Mouse (Mus musculus): ENCODE data around the gene Ubac1.
A peak's percentile ranks its signal among the peaks of the same experiment; 100 is the strongest.

DNA sequence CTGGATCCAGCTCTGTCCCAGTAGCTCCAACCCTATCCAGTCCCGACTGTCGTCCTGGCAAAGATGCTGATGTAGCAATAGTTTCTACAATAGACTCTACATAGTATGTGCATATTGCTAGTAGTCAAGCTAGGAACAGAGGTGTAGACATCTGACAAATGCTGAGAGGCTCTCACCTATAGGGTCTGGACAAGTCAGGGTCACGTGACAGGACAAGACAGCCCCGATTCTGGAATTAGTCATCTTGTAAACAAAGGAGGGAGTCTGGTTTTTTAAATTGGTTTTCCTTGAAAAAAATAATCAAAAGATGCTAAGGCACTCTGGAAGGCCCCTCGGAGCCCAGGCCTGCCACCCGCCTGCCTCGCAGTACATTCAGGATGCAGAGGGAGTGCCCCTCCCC lies 35.5 kb upstream of the Ubac1 start:
- TF ChIP-seq CTCF (IDR thresholded peaks at IDR 0.05 in 2 of 3, conservative IDR thresholded peaks at IDR 0.05 in 1 of 3; ENCODE audit: control insufficient read depth in 1 of 3, insufficient read depth in 1 of 3, low read depth in 2 of 3, low read length in 3 of 3, poor library complexity in 1 of 3, severe bottlenecking in 1 of 3): no peak
- no peak for TF ChIP-seq POLR2A (IDR thresholded peaks at IDR 0.05; ENCODE audit: control insufficient read depth in 1 of 2, insufficient read depth in 1 of 2, low read depth in 1 of 2, low read length in 2 of 2, poor library complexity in 1 of 2)
- no peak for TF ChIP-seq POLR2AphosphoS2 (IDR thresholded peaks at IDR 0.05; ENCODE audit: low read length)
- no peak for TF ChIP-seq RCOR1 (IDR thresholded peaks at IDR 0.05; ENCODE audit: low read depth, low read length)
- TF ChIP-seq HCFC1 (IDR thresholded peaks at IDR 0.05; ENCODE audit: low read depth, low read length): no peak
- no peak for TF ChIP-seq MAX (IDR thresholded peaks at IDR 0.05; ENCODE audit: low read length)
- no peak for TF ChIP-seq CHD2 (IDR thresholded peaks at IDR 0.05; ENCODE audit: low read length)
- no peak for TF ChIP-seq TBP (IDR thresholded peaks at IDR 0.05; ENCODE audit: low read depth, low read length)
- TF ChIP-seq MAFK (IDR thresholded peaks at IDR 0.05; ENCODE audit: borderline replicate concordance, low read depth, low read length): no peak
- TF ChIP-seq ZMIZ1 (IDR thresholded peaks at IDR 0.05; ENCODE audit: low read depth, low read length): no peak
- peak; percentile 55; the same call in 1 of the 2 replicates for TF ChIP-seq USF1 (IDR thresholded peaks at IDR 0.05; ENCODE audit: low read depth, low read length)
- TF ChIP-seq ZNF384 (IDR thresholded peaks at IDR 0.05; ENCODE audit: low read depth, low read length): no peak

Data from MEL (cell line).